Mouse (Mus musculus): ENCODE measurements at regions not wholly inside any gene's neighbourhood (a gene's known extent, or its start where the extent isn't known, plus 50 kb on each side); places are given as distances from the start of the nearest gene placed in this dataset.

- H3K9ac ChIP-seq (ENCODE audit: low read length): no peak overlapping the region
- ATAC-seq (ENCODE audit: insufficient read depth, low FRiP score): no peak
- H3K4me3 ChIP-seq (replicated peaks; ENCODE audit: low read length): no peak overlapping the region
- WGBS: 69% methylated on average over 8 of the region's 8 CpGs
- H3K27ac ChIP-seq (ENCODE audit: low read length): no peak overlapping the region
- no peaks in the 10 kb centered on the region for H3K4me1 ChIP-seq (ENCODE audit: control insufficient read depth, insufficient read depth, low read length)
- H3K4me2 ChIP-seq (ENCODE audit: low read depth, low read length): no peak overlapping the region
- H3K27me3 ChIP-seq (ENCODE audit: control insufficient read depth, insufficient read depth, low read length): no peaks in the 10 kb centered on the region
- no peaks in the 10 kb centered on the region for H3K9me3 ChIP-seq (replicated peaks; ENCODE audit: control insufficient read depth, low read length)
- H3K36me3 ChIP-seq (ENCODE audit: control insufficient read depth, insufficient read depth, low read length): no peaks in the 10 kb centered on the region
These were observed 458.4 kb downstream of the Tcerg1l start for GRCm38 (mm10) chr7:137939116-137939515.

GRCm38 (mm10) chr7:137940084-137940483 lies 457.4 kb downstream of the Tcerg1l start:
- Histone ChIP-seq H3K4me3 (replicated peaks; ENCODE audit: low read length) (no peak overlapping the region), H3K27me3 (ENCODE audit: control insufficient read depth, insufficient read depth, low read length) (no peaks in the 10 kb centered on the region), H3K27ac (ENCODE audit: low read length) (no peak overlapping the region), H3K4me1 (ENCODE audit: control insufficient read depth, insufficient read depth, low read length) (no peaks in the 10 kb centered on the region), H3K9me3 (replicated peaks; ENCODE audit: control insufficient read depth, low read length) (no peaks in the 10 kb centered on the region), H3K36me3 (ENCODE audit: control insufficient read depth, insufficient read depth, low read length) (no peaks in the 10 kb centered on the region), H3K4me2 (ENCODE audit: low read depth, low read length) (no peak overlapping the region), H3K9ac (ENCODE audit: low read length) (no peak overlapping the region)
- no peak for ATAC-seq (ENCODE audit: insufficient read depth, low FRiP score)
- 63% methylated on average over 5 of the region's 5 CpGs for WGBS

- no peaks in the 10 kb centered on the region for H3K27me3 ChIP-seq (ENCODE audit: control insufficient read depth, insufficient read depth, low read length)
- no peaks in the 10 kb centered on the region for H3K36me3 ChIP-seq (ENCODE audit: control insufficient read depth, insufficient read depth, low read length)
- WGBS: 86% methylated on average over 2 of the region's 2 CpGs
- no peaks in the 10 kb centered on the region for H3K9me3 ChIP-seq (replicated peaks; ENCODE audit: control insufficient read depth, low read length)
- no peak for ATAC-seq (ENCODE audit: insufficient read depth, low FRiP score)
- H3K27ac ChIP-seq (ENCODE audit: low read length): no peak overlapping the region
- H3K9ac ChIP-seq (ENCODE audit: low read length): no peak overlapping the region
- H3K4me1 ChIP-seq (ENCODE audit: control insufficient read depth, insufficient read depth, low read length): no peaks in the 10 kb centered on the region
- H3K4me2 ChIP-seq (ENCODE audit: low read depth, low read length): no peak overlapping the region
- no peak overlapping the region for H3K4me3 ChIP-seq (replicated peaks; ENCODE audit: low read length)
These were observed 452.5 kb downstream of the Tcerg1l start for GRCm38 (mm10) chr7:137944991-137945390.

- Histone ChIP-seq H3K36me3 (ENCODE audit: control insufficient read depth, insufficient read depth, low read length) (no peaks in the 10 kb centered on the region), H3K27ac (ENCODE audit: low read length) (no peak overlapping the region), H3K4me3 (replicated peaks; ENCODE audit: low read length) (no peak overlapping the region), H3K4me2 (ENCODE audit: low read depth, low read length) (no peak overlapping the region), H3K9ac (ENCODE audit: low read length) (no peak overlapping the region), H3K27me3 (ENCODE audit: control insufficient read depth, insufficient read depth, low read length) (no peaks in the 10 kb centered on the region), H3K4me1 (ENCODE audit: control insufficient read depth, insufficient read depth, low read length) (no peaks in the 10 kb centered on the region), H3K9me3 (replicated peaks; ENCODE audit: control insufficient read depth, low read length) (no peaks in the 10 kb centered on the region)
- 27% methylated on average over 5 of the region's 5 CpGs for WGBS
- ATAC-seq (ENCODE audit: insufficient read depth, low FRiP score): no peak
These were observed 450.1 kb downstream of the Tcerg1l start for GRCm38 (mm10) chr7:137947424-137947823.

- H3K4me1 ChIP-seq (ENCODE audit: control insufficient read depth, insufficient read depth, low read length): no peaks in the 10 kb centered on the region
- WGBS: 69% methylated on average over 5 of the region's 5 CpGs
- ATAC-seq (ENCODE audit: insufficient read depth, low FRiP score): no peak
These were observed 440.2 kb downstream of the Tcerg1l start for GRCm38 (mm10) chr7:137957354-137957753.

GRCm38 (mm10) chr7:137957848-137958247 lies 439.7 kb downstream of the Tcerg1l start:
- Histone ChIP-seq H3K9me3 (replicated peaks; ENCODE audit: control insufficient read depth, low read length) (no peaks in the 10 kb centered on the region), H3K36me3 (ENCODE audit: control insufficient read depth, insufficient read depth, low read length) (no peaks in the 10 kb centered on the region), H3K4me1 (ENCODE audit: control insufficient read depth, insufficient read depth, low read length) (no peaks in the 10 kb centered on the region), H3K27me3 (ENCODE audit: control insufficient read depth, insufficient read depth, low read length) (no peaks in the 10 kb centered on the region), H3K4me3 (replicated peaks; ENCODE audit: low read length) (no peak overlapping the region), H3K9ac (ENCODE audit: low read length) (no peak overlapping the region), H3K27ac (ENCODE audit: low read length) (no peak overlapping the region), H3K4me2 (ENCODE audit: low read depth, low read length) (no peak overlapping the region)
- no peak for ATAC-seq (ENCODE audit: insufficient read depth, low FRiP score)
- WGBS: 70% methylated on average over 5 of the region's 5 CpGs

More at GRCm38 (mm10) chr7:137957354-137957753, 440.2 kb downstream of the Tcerg1l start:
- H3K9me3 ChIP-seq (replicated peaks; ENCODE audit: control insufficient read depth, low read length): no peaks in the 10 kb centered on the region
- H3K36me3 ChIP-seq (ENCODE audit: control insufficient read depth, insufficient read depth, low read length): no peaks in the 10 kb centered on the region
- H3K9ac ChIP-seq (ENCODE audit: low read length): no peak overlapping the region
- H3K27ac ChIP-seq (ENCODE audit: low read length): no peak overlapping the region
- no peaks in the 10 kb centered on the region for H3K27me3 ChIP-seq (ENCODE audit: control insufficient read depth, insufficient read depth, low read length)
- no peak overlapping the region for H3K4me2 ChIP-seq (ENCODE audit: low read depth, low read length)
- H3K4me3 ChIP-seq (replicated peaks; ENCODE audit: low read length): no peak overlapping the region

GRCm38 (mm10) chr7:137963470-137964095 lies 433.9 kb downstream of the Tcerg1l start:
- ATAC-seq (ENCODE audit: insufficient read depth, low FRiP score): no peak
- 50% methylated on average over 3 of the region's 3 CpGs for WGBS
- Histone ChIP-seq H3K4me3 (replicated peaks; ENCODE audit: low read length) (no peak overlapping the region), H3K27ac (ENCODE audit: low read length) (no peak overlapping the region), H3K4me1 (ENCODE audit: control insufficient read depth, insufficient read depth, low read length) (no peaks in the 10 kb centered on the region), H3K9ac (ENCODE audit: low read length) (no peak overlapping the region), H3K9me3 (replicated peaks; ENCODE audit: control insufficient read depth, low read length) (no peaks in the 10 kb centered on the region), H3K36me3 (ENCODE audit: control insufficient read depth, insufficient read depth, low read length) (no peaks in the 10 kb centered on the region), H3K27me3 (ENCODE audit: control insufficient read depth, insufficient read depth, low read length) (no peaks in the 10 kb centered on the region; the same call in 1 of the 2 replicates), H3K4me2 (ENCODE audit: low read depth, low read length) (no peak overlapping the region)

- Histone ChIP-seq H3K4me3 (replicated peaks; ENCODE audit: low read length) (no peak overlapping the region), H3K4me2 (ENCODE audit: low read depth, low read length) (no peak overlapping the region), H3K27ac (ENCODE audit: low read length) (no peak overlapping the region), H3K36me3 (ENCODE audit: control insufficient read depth, insufficient read depth, low read length) (no peaks in the 10 kb centered on the region), H3K9ac (ENCODE audit: low read length) (no peak overlapping the region), H3K4me1 (ENCODE audit: control insufficient read depth, insufficient read depth, low read length) (no peaks in the 10 kb centered on the region), H3K9me3 (replicated peaks; ENCODE audit: control insufficient read depth, low read length) (no peaks in the 10 kb centered on the region), H3K27me3 (ENCODE audit: control insufficient read depth, insufficient read depth, low read length) (no peaks in the 10 kb centered on the region)
- no peak for ATAC-seq (ENCODE audit: insufficient read depth, low FRiP score)
- WGBS: 88% methylated on average over 5 of the region's 5 CpGs
These were observed 422.8 kb downstream of the Tcerg1l start for GRCm38 (mm10) chr7:137974705-137975104.

- Histone ChIP-seq H3K4me3 (replicated peaks; ENCODE audit: low read length) (no peak overlapping the region), H3K27ac (ENCODE audit: low read length) (no peak overlapping the region), H3K36me3 (ENCODE audit: control insufficient read depth, insufficient read depth, low read length) (no peaks in the 10 kb centered on the region), H3K27me3 (ENCODE audit: control insufficient read depth, insufficient read depth, low read length) (no peaks in the 10 kb centered on the region), H3K9ac (ENCODE audit: low read length) (no peak overlapping the region), H3K4me2 (ENCODE audit: low read depth, low read length) (no peak overlapping the region), H3K4me1 (ENCODE audit: control insufficient read depth, insufficient read depth, low read length) (no peaks in the 10 kb centered on the region), H3K9me3 (replicated peaks; ENCODE audit: control insufficient read depth, low read length) (no peaks in the 10 kb centered on the region)
- 78% methylated on average over 1 of the region's 1 CpGs for WGBS
- ATAC-seq (ENCODE audit: insufficient read depth, low FRiP score): no peak
These were observed 420.0 kb downstream of the Tcerg1l start for GRCm38 (mm10) chr7:137977527-137977926.
